Mouse (Mus musculus) naive thymus-derived CD4-positive, alpha-beta T cell, adult 5 months (primary cell): ENCODE results near the gene Btnl4. TPM values are rescaled to one million over a fixed set of nuclear protein-coding genes. Genes with fewer than 3 reads are reported as not detected.

Experiments used
- polyA plus RNA-seq: library from polyadenylated mRNA; unstranded; fragments of 100-300 nt; shearing (Covaris generic); gene quantifications from one replicate; pipeline ENCODE4 v1.2.1, GENCODE M21; 2017

Gene Btnl4
- polyA plus RNA-seq = not detected

GRCm38 (mm10) chr17:34477238-34478013 is at the start of gene Btnl4:
TSS of gene Btnl4 (minus strand) at chr17:34477318.

GRCm38 (mm10) chr17:34517252-34517651 is 40.1 kb upstream of the Btnl4 start, which contains the start of gene Btnl6:
TSS of gene Btnl6 (minus strand) at chr17:34517352.

Other genes with a start within 250 kb of the Btnl4 start
- 102 TPM for gene H2-Ob, start 238.4 kb downstream of the Btnl4 start, polyA plus RNA-seq
- gene H2-Ab1, start 219.6 kb downstream of the Btnl4 start, polyA plus RNA-seq = 0.95 TPM
- 0.58 TPM for gene H2-Aa, start 189.5 kb downstream of the Btnl4 start, polyA plus RNA-seq
- gene H2-Eb1, start 171.5 kb downstream of the Btnl4 start, polyA plus RNA-seq = 0.21 TPM
- not detected for gene H2-Eb2, start 151.7 kb downstream of the Btnl4 start, polyA plus RNA-seq
- gene Btnl2, start 122.5 kb downstream of the Btnl4 start, polyA plus RNA-seq = 0.85 TPM
- not detected for gene Btnl1, start 100.2 kb downstream of the Btnl4 start, polyA plus RNA-seq
- gene BC051142, start 78.5 kb downstream of the Btnl4 start, polyA plus RNA-seq = not detected
- gene Btnl6, start 40.0 kb upstream of the Btnl4 start, polyA plus RNA-seq = not detected
- gene Notch4, start 87.0 kb upstream of the Btnl4 start, polyA plus RNA-seq = 0.12 TPM
- gene Gpsm3, start 112.5 kb upstream of the Btnl4 start, polyA plus RNA-seq = 267 TPM
- gene Pbx2, start 113.9 kb upstream of the Btnl4 start, polyA plus RNA-seq = 12.2 TPM
- 1.7 TPM for gene Ager, start 120.5 kb upstream of the Btnl4 start, polyA plus RNA-seq
- gene Rnf5, start 126.4 kb upstream of the Btnl4 start, polyA plus RNA-seq = 56.4 TPM
- 16.8 TPM for gene Agpat1, start 126.9 kb upstream of the Btnl4 start, polyA plus RNA-seq
- gene Egfl8, start 138.7 kb upstream of the Btnl4 start, polyA plus RNA-seq = 3.1 TPM
- 17.4 TPM for gene Ppt2, start 151.2 kb upstream of the Btnl4 start, polyA plus RNA-seq
- 9.7 TPM for gene Prrt1, start 152.2 kb upstream of the Btnl4 start, polyA plus RNA-seq
- 2.8 TPM for gene Fkbpl, start 167.4 kb upstream of the Btnl4 start, polyA plus RNA-seq
- gene Atf6b, start 169.8 kb upstream of the Btnl4 start, polyA plus RNA-seq = 47.3 TPM
- gene Tnxb, start 193.2 kb upstream of the Btnl4 start, polyA plus RNA-seq = not detected